Mouse (Mus musculus): Measurements from ENCODE around the gene Stat5b.

- TF ChIP-seq POLR2A (IDR thresholded peaks at IDR 0.05; ENCODE audit: borderline replicate concordance, low read depth, low read length) (no peak), CTCF (IDR thresholded peaks at IDR 0.05; ENCODE audit: low read depth, low read length) (no peak)
These were observed 8.5 kb upstream of the Stat5b start, which contains the start of gene Stat5a for GRCm38 (mm10) chr11:100858935-100859578.
